Mouse (Mus musculus) C2C12 (cell line): ENCODE results near the gene Myocos.

Experiments
- CTCF ChIP-seq: IDR thresholded peaks from one replicate; pipeline ENCODE4 v1.5.1; 2011; ENCODE audit not compliant: control insufficient read depth, insufficient read depth, insufficient read length
- USF1 ChIP-seq: IDR thresholded peaks from one replicate; pipeline ENCODE4 v1.6.1; 2011; ENCODE audit warnings: low read depth, mild to moderate bottlenecking, control low read depth, moderate library complexity

DNA sequence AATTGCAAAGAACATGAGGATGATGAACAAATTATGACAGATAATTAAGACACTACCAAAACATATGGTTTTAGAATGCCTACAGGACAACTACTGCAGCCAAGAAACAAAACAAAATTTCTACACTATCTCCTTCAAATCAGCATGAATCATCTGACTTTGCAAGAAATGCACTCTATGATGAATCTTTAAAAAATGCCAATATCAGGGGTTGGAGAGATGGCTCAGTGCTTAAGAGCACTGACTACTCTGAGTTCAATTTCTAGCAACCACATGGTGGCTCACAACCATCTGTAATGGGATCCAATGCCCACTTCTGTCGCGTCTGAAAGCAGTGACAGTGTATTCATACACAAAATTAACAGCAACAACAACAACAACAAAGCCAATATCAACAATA is 35.7 kb upstream of the Myocos start:
- no peak for TF ChIP-seq USF1
- no peak for TF ChIP-seq CTCF
